Mouse (Mus musculus) thymus, postnatal 36 days (tissue): ENCODE measurements around the gene Omp.

Experiments
- DNase-seq, 2 experiments: peaks; one replicate each; pipeline ENCODE4 v3.0.0; 2022; ENCODE audit warnings: mixed read lengths in 2 of 2

Omp gene

GRCm38 (mm10) chr7:98164999-98165528 lies 19.8 kb upstream of the Omp start:
- peak; percentile 55 to 65 for DNase-seq

GRCm38 (mm10) chr7:98164382-98164998 lies 19.2 kb upstream of the Omp start:
- DNase-seq, result peak; percentile 56 to 74

GRCm38 (mm10) chr7:98163700-98164099 lies 18.4 kb upstream of the Omp start:
- no peak for DNase-seq

GRCm38 (mm10) chr7:98162239-98162638 lies 16.9 kb upstream of the Omp start:
- no peak for DNase-seq

GRCm38 (mm10) chr7:98160041-98160740 lies 14.9 kb upstream of the Omp start:
- no peak for DNase-seq

- DNase-seq, result no peak
Observed at GRCm38 (mm10) chr7:98158481-98158880, 13.2 kb upstream of the Omp start.

GRCm38 (mm10) chr7:98157636-98158332 lies 12.5 kb upstream of the Omp start:
- DNase-seq, result no peak

GRCm38 (mm10) chr7:98156280-98156665 lies 11.0 kb upstream of the Omp start:
- no peak for DNase-seq

GRCm38 (mm10) chr7:98155546-98156279 lies 10.4 kb upstream of the Omp start:
- DNase-seq, result peak; percentile 75 to 77

GRCm38 (mm10) chr7:98153892-98154291 lies 8.6 kb upstream of the Omp start:
- DNase-seq, result no peak

GRCm38 (mm10) chr7:98153345-98153744 lies 8.0 kb upstream of the Omp start:
- no peak for DNase-seq

- no peak for DNase-seq
Observed at GRCm38 (mm10) chr7:98152400-98152799, 7.1 kb upstream of the Omp start.

- DNase-seq, result no peak
Observed at GRCm38 (mm10) chr7:98150525-98150924, 5.2 kb upstream of the Omp start.

GRCm38 (mm10) chr7:98149802-98150201 lies 4.5 kb upstream of the Omp start:
- no peak for DNase-seq

GRCm38 (mm10) chr7:98148721-98149407 lies 3.6 kb upstream of the Omp start:
- no peak for DNase-seq

GRCm38 (mm10) chr7:98147766-98148165 lies 2.5 kb upstream of the Omp start:
- no peak for DNase-seq

- no peak for DNase-seq
Observed at GRCm38 (mm10) chr7:98146447-98146845, 1.1 kb upstream of the Omp start.

- no peak for DNase-seq
Observed at GRCm38 (mm10) chr7:98145842-98146446, 642 bp upstream of the Omp start.

GRCm38 (mm10) chr7:98142648-98143047 lies 2.7 kb downstream of the Omp start:
- DNase-seq, result no peak

GRCm38 (mm10) chr7:98142247-98142646 lies 3.1 kb downstream of the Omp start:
- no peak for DNase-seq

GRCm38 (mm10) chr7:98141206-98141605 lies 4.1 kb downstream of the Omp start:
- peak in 1 of 2 experiments; percentile 43 for DNase-seq

GRCm38 (mm10) chr7:98140597-98140996 lies 4.7 kb downstream of the Omp start:
- DNase-seq, result no peak
